Mouse (Mus musculus): ENCODE results near the gene Chit1. TPM values are rescaled to one million over a fixed set of nuclear protein-coding genes. Genes with fewer than 3 reads are reported as not detected.

Chit1 gene
- polyA plus RNA-seq, 1 experiment from 2014 or later, result 0.09 TPM

GRCm38 (mm10) chr1:134105043-134105763 is 5.8 kb upstream of the Chit1 start:
- WGBS, result 82% methylated on average over 10 of the region's 11 CpGs
- H3K9ac ChIP-seq (replicated peaks), result no peak overlapping the region
- no peak overlapping the region for H3K4me3 ChIP-seq (replicated peaks)
- H3K4me1 ChIP-seq (replicated peaks), result peaks cover 5% of the 10 kb centered on the region; the same call in 1 of the 2 replicates
- no peaks in the 10 kb centered on the region for H3K9me3 ChIP-seq
- no peak for ATAC-seq
- H3K27me3 ChIP-seq, result 0 out of 2 replicates have a peak, but pooled peaks cover 3% of the 10 kb centered on the region
- H3K27ac ChIP-seq, result no peak overlapping the region
- no peak overlapping the region for H3K4me2 ChIP-seq (replicated peaks)
- no peaks in the 10 kb centered on the region for H3K36me3 ChIP-seq

DNA sequence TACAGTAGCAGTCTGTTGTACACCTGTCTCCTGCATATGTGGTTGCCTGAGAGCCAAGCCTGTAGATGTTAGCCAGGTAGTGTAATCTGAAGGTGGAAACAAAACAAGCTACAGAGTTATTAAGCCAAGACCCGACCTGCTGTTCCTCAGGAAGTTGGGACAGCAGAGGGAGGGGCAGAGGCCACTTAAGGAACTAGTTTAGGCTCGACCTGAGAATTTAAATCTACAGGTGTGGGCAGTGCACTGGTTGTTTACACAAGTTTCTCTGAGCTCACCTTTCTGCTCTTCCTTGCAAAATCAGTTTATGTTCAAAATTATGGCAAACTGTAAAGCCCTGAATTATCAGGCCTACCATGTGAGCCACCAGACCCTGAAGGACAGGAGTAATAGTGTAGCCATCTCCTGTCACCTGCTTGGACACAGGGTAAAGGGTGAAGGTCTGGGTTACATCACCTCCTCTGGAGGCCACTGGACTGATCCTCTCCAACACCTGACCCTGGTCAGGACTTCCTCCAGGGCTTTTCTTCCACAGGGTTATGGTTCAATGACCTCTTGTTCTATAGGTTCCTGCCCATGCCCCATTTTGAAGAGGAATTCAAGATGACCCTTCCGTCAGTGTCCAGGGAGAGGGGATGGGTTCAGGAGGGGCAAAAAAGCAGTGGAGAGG is 5.1 kb upstream of the Chit1 start:
- H3K9ac ChIP-seq (replicated peaks), result no peak overlapping the region
- H3K4me1 ChIP-seq (replicated peaks), result 0 out of 2 replicates have a peak, but pooled peaks cover 4% of the 10 kb centered on the region
- H3K4me2 ChIP-seq (replicated peaks), result no peak overlapping the region
- no peaks in the 10 kb centered on the region for H3K36me3 ChIP-seq
- no peaks in the 10 kb centered on the region for H3K9me3 ChIP-seq
- 63% methylated on average over 3 of the region's 3 CpGs for WGBS
- no peak overlapping the region for H3K4me3 ChIP-seq (replicated peaks)
- H3K27ac ChIP-seq, result no peak overlapping the region
- 0 out of 2 replicates have a peak, but pooled peaks cover 3% of the 10 kb centered on the region for H3K27me3 ChIP-seq
- ATAC-seq, result no peak

DNA sequence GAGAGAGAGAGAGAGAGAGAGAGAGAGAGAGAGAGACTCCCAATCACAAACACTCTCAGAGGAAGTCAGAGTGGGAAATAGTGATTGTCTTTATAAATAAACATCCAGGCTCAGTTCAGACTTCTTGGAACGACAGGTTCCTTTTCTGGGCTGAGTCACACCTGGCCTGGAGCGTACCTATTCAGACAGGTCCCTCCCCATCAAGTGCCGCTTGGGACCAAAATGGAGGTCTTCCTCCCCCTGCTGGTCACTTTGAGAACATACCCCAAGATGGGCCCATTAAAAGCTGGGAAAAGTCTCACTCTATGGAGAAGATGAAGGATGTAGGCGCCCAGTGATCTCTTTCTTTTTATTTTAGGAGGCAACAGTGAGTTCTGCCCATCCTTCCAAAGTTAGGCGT is 4.3 kb upstream of the Chit1 start:
- 3% methylated on average over 5 of the region's 5 CpGs for WGBS
- Histone ChIP-seq H3K4me3 (replicated peaks) (no peak overlapping the region), H3K27ac (no peak overlapping the region), H3K4me1 (replicated peaks) (0 out of 2 replicates have a peak, but pooled peaks cover 4% of the 10 kb centered on the region), H3K36me3 (no peaks in the 10 kb centered on the region), H3K27me3 (0 out of 2 replicates have a peak, but pooled peaks cover 3% of the 10 kb centered on the region), H3K9ac (replicated peaks) (no peak overlapping the region), H3K9me3 (no peaks in the 10 kb centered on the region), H3K4me2 (replicated peaks) (no peak overlapping the region)
- peak; percentile 49; the same call in 1 of the 2 replicates for ATAC-seq

- 0 out of 2 replicates have a peak, but pooled peaks cover 3% of the 10 kb centered on the region for H3K27me3 ChIP-seq
- 90% methylated on average over 7 of the region's 7 CpGs for WGBS
- H3K9ac ChIP-seq (replicated peaks), result no peak overlapping the region
- no peak for ATAC-seq
- H3K4me3 ChIP-seq (replicated peaks), result no peak overlapping the region
- H3K4me1 ChIP-seq (replicated peaks), result 0 out of 2 replicates have a peak, but pooled peaks cover 4% of the 10 kb centered on the region
- H3K9me3 ChIP-seq, result no peaks in the 10 kb centered on the region
- no peak overlapping the region for H3K27ac ChIP-seq
- no peak overlapping the region for H3K4me2 ChIP-seq (replicated peaks)
- H3K36me3 ChIP-seq, result no peaks in the 10 kb centered on the region
Measured at GRCm38 (mm10) chr1:134107777-134108176, 3.3 kb upstream of the Chit1 start.

DNA sequence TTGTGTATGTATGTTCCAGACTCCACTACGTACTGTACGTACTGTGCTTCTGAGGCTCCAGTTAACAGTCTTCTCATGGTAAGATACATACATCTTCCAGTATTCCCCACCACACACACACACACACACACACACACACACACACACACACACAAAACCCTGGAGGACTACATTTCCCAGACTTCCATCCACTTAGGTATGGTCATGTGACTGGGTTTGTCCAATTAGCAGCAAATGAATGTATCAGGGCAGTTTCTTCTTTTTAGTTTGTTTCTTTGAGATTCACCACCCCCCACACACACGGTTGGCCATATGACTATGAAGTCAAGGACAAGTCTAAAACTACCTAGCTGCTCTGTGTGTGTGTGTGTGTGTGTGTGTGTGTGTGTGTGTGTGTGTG is 1.0 kb upstream of the Chit1 start:
- Histone ChIP-seq H3K4me1 (replicated peaks) (0 out of 2 replicates have a peak, but pooled peaks cover 4% of the 10 kb centered on the region), H3K4me2 (replicated peaks) (no peak overlapping the region), H3K9me3 (no peaks in the 10 kb centered on the region), H3K36me3 (no peaks in the 10 kb centered on the region), H3K4me3 (replicated peaks) (no peak overlapping the region), H3K27me3 (0 out of 2 replicates have a peak, but pooled peaks cover 3% of the 10 kb centered on the region), H3K27ac (no peak overlapping the region), H3K9ac (replicated peaks) (no peak overlapping the region)
- ATAC-seq, result no peak
- 88% methylated on average over 3 of the region's 3 CpGs for WGBS

GRCm38 (mm10) chr1:134110449-134110848 is 593 bp upstream of the Chit1 start:
- 85% methylated on average over 5 of the region's 5 CpGs for WGBS

GRCm38 (mm10) chr1:134113560-134113959 is 2.5 kb downstream of the Chit1 start:
- H3K27ac ChIP-seq, result no peak overlapping the region
- 69% methylated on average over 5 of the region's 5 CpGs for WGBS
- no peak overlapping the region for H3K9ac ChIP-seq (replicated peaks)
- no peaks in the 10 kb centered on the region for H3K27me3 ChIP-seq
- H3K36me3 ChIP-seq, result no peaks in the 10 kb centered on the region
- ATAC-seq, result no peak
- H3K4me1 ChIP-seq (replicated peaks), result peaks cover 6% of the 10 kb centered on the region
- no peaks in the 10 kb centered on the region for H3K9me3 ChIP-seq
- no peak overlapping the region for H3K4me3 ChIP-seq (replicated peaks)
- no peak overlapping the region for H3K4me2 ChIP-seq (replicated peaks)

More at GRCm38 (mm10) chr1:134110449-134110848, 593 bp upstream of the Chit1 start:
- Histone ChIP-seq H3K9me3 (no peaks in the 10 kb centered on the region), H3K9ac (replicated peaks) (no peak overlapping the region), H3K27me3 (0 out of 2 replicates have a peak, but pooled peaks cover 3% of the 10 kb centered on the region), H3K4me3 (replicated peaks) (no peak overlapping the region), H3K4me2 (replicated peaks) (no peak overlapping the region), H3K4me1 (replicated peaks) (peaks cover 5% of the 10 kb centered on the region), H3K36me3 (no peaks in the 10 kb centered on the region), H3K27ac (no peak overlapping the region)
- no peak for ATAC-seq

DNA sequence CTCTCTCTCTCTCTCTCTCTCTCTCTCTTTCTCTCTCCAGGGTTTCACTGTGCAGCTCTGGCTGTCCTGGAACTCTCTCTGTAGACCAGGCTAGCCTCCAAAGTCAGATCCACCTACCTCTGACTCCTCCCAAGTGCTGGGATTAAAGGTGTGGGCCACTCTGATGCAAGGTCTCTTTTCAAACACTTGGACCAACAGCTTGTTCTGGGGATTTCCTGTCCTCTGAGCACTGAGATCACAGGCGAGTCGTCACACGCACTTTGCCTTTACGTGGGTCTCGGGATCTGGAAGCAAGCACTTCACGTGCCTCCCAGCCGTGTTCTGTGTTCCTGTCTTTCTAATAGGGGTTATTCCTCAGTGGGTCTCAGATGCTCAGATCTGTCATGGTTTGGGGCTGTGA is 3.0 kb downstream of the Chit1 start:
- H3K9me3 ChIP-seq, result no peaks in the 10 kb centered on the region
- no peak for ATAC-seq

DNA sequence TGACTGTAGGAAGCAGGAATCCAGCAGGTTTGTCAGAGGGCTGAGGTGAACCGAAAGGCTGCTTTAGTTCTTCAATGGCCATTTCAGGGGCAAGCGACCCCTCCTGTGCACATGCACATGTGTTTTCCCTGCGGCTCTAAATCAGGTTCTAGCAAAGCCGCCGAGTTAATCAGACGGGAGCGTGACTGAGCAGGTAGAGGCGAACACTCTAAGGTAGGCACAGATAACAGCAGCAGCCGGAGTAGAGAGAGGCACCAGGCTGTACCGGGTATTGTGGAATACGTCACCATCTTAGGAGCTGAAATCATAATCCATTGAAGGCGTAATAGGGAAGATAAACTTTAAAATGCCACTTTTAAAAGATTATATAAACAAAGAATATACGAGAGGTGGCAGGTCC is 3.7 kb downstream of the Chit1 start:
- Histone ChIP-seq H3K4me2 (replicated peaks) (no peak overlapping the region), H3K27me3 (no peaks in the 10 kb centered on the region), H3K4me3 (replicated peaks) (no peak overlapping the region), H3K9me3 (no peaks in the 10 kb centered on the region), H3K36me3 (no peaks in the 10 kb centered on the region), H3K9ac (replicated peaks) (no peak overlapping the region), H3K27ac (no peak overlapping the region), H3K4me1 (replicated peaks) (peaks cover 6% of the 10 kb centered on the region)
- no peak for ATAC-seq
- 91% methylated on average over 13 of the region's 13 CpGs for WGBS

More for the DNA sequence above, 3.0 kb downstream of the Chit1 start:
- H3K9ac ChIP-seq (replicated peaks), result no peak overlapping the region
- no peaks in the 10 kb centered on the region for H3K36me3 ChIP-seq
- no peak overlapping the region for H3K27ac ChIP-seq
- H3K4me1 ChIP-seq (replicated peaks), result peaks cover 6% of the 10 kb centered on the region
- WGBS, result 88% methylated on average over 7 of the region's 7 CpGs
- H3K27me3 ChIP-seq, result no peaks in the 10 kb centered on the region
- no peak overlapping the region for H3K4me2 ChIP-seq (replicated peaks)
- H3K4me3 ChIP-seq (replicated peaks), result no peak overlapping the region

- 67% methylated on average over 8 of the region's 8 CpGs for WGBS
Measured at GRCm38 (mm10) chr1:134115424-134115823, 4.4 kb downstream of the Chit1 start.

DNA sequence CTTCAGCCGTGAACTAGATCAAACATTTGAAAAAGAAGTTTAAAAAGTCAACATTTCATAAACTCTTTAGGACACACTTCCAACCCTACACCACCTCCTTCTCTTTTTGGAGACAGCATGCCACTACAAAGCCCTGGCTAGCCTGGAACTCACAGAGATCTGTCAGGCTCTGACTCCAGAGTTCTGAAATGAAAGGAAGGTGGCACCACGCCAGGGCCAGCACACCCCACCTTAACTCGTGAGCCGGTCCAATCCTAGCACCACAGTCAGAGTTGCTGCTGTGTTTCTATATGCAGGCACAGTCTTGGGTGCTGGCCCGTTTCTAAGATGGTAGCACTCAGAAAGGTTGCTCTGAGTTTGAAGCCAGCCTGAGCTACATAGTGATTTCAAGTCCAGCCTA is 6.1 kb downstream of the Chit1 start:
- no peak overlapping the region for H3K4me2 ChIP-seq (replicated peaks)
- no peak overlapping the region for H3K9ac ChIP-seq (replicated peaks)
- WGBS, result 85% methylated on average over 5 of the region's 5 CpGs
- H3K4me1 ChIP-seq (replicated peaks), result peaks cover 6% of the 10 kb centered on the region
- H3K36me3 ChIP-seq, result no peaks in the 10 kb centered on the region
- H3K27me3 ChIP-seq, result no peaks in the 10 kb centered on the region
- H3K9me3 ChIP-seq, result no peaks in the 10 kb centered on the region
- H3K27ac ChIP-seq, result no peak overlapping the region
- H3K4me3 ChIP-seq (replicated peaks), result no peak overlapping the region
- no peak for ATAC-seq

More at GRCm38 (mm10) chr1:134115424-134115823, 4.4 kb downstream of the Chit1 start:
- Histone ChIP-seq H3K27ac (no peak overlapping the region), H3K4me2 (replicated peaks) (no peak overlapping the region), H3K4me1 (replicated peaks) (peaks cover 6% of the 10 kb centered on the region), H3K27me3 (no peaks in the 10 kb centered on the region), H3K9me3 (no peaks in the 10 kb centered on the region), H3K9ac (replicated peaks) (no peak overlapping the region), H3K36me3 (no peaks in the 10 kb centered on the region), H3K4me3 (replicated peaks) (no peak overlapping the region)
- ATAC-seq, result no peak

DNA sequence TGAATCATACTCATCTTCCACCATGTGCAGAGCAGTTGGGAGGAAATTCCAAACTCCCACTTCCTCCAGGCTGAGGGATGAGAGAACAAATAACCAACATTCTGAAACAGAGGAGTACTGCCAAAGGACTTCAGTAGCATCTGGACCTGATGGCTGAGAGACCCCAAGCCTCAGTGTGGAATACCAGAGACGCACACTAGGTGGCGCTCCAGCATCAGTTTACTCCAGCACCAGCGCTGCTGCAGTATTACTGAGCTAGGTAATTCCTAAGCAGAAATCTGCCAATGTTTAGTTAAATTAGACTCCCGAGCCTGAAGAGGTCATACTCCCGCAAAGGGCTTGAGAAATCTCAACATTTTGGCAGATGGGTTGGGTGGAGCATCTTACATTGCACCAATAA is 9.1 kb downstream of the Chit1 start:
- H3K4me1 ChIP-seq (replicated peaks), result peaks cover 6% of the 10 kb centered on the region
- 5% methylated on average over 5 of the region's 5 CpGs for WGBS
- H3K27me3 ChIP-seq, result no peaks in the 10 kb centered on the region
- H3K4me3 ChIP-seq (replicated peaks), result no peak overlapping the region
- H3K4me2 ChIP-seq (replicated peaks), result no peak overlapping the region
- no peak overlapping the region for H3K27ac ChIP-seq
- H3K9ac ChIP-seq (replicated peaks), result no peak overlapping the region
- no peaks in the 10 kb centered on the region for H3K9me3 ChIP-seq
- H3K36me3 ChIP-seq, result no peaks in the 10 kb centered on the region
- ATAC-seq, result peak; percentile 86
